Mouse (Mus musculus) liver, embryonic 14.5 days (tissue): Measurements from ENCODE around the gene Stxbp6.

Experiments
- CTCF ChIP-seq: IDR thresholded peaks from 2 replicates; pipeline ENCODE4 v1.5.1; 2016; ENCODE audit warnings: antibody characterized with exemption, low read depth, control low read depth
- EP300 ChIP-seq: IDR thresholded peaks from 2 replicates; pipeline ENCODE4 v1.6.1; 2016; ENCODE audit warnings: antibody characterized with exemption, low read depth

GRCm38 (mm10) chr12:44931716-44932115 is 142.8 kb downstream of the Stxbp6 start:
- no peak for TF ChIP-seq CTCF
- TF ChIP-seq EP300 = no peak
